Mouse (Mus musculus) left cerebral cortex, postnatal 4 days (tissue): Measurements from ENCODE around the gene Rcan1. TPM values are rescaled to one million over a fixed set of nuclear protein-coding genes. Genes with fewer than 3 reads are reported as not detected.
"Not testable (repeated sequence)": the region's sequence is repeated elsewhere in the genome, so short reads cannot be mapped to it uniquely, and the experiment has no call there.

Experiments used
- DNase-seq: peaks from one replicate; pipeline ENCODE4 v3.0.0-alpha.2; 2022
- intact Hi-C: fragments of 180-260 bp; cut with DNase I; formaldehyde crosslinking; loops from one replicate; pipeline ENCODE4 v1.15.1; 2025
- total RNA-seq, 2 experiments: library from RNA; stranded (reverse); gene quantifications; 2 replicates each; pipeline ENCODE4 v1.2.3; 2021

Gene Rcan1
- total RNA-seq, 2 experiments from 2014 or later, result 48.3 to 50.1 TPM

- intact Hi-C loops, result no loop called here
- DNase-seq, result no peak
These were observed 29.5 kb downstream of the Rcan1 start for GRCm38 (mm10) chr16:92441203-92441602.

GRCm38 (mm10) chr16:92440229-92440628, 30.4 kb downstream of the Rcan1 start:
- intact Hi-C loops, result no loop called here

GRCm38 (mm10) chr16:92439775-92440174, 30.9 kb downstream of the Rcan1 start:
- DNase-seq, result no peak
- intact Hi-C loops, result no loop called here

More at GRCm38 (mm10) chr16:92440229-92440628, 30.4 kb downstream of the Rcan1 start:
- DNase-seq, result no peak

GRCm38 (mm10) chr16:92435431-92435985, 35.2 kb downstream of the Rcan1 start:
- no peak for DNase-seq
- intact Hi-C loops, result no loop called here

- no peak for DNase-seq
- intact Hi-C loops, result no loop called here
These were observed 37.5 kb downstream of the Rcan1 start for GRCm38 (mm10) chr16:92433176-92433575.

- no peak for DNase-seq
- intact Hi-C loops, result no loop called here
These were observed 39.9 kb downstream of the Rcan1 start for GRCm38 (mm10) chr16:92430731-92431130.

GRCm38 (mm10) chr16:92428197-92428950, 42.3 kb downstream of the Rcan1 start:
- DNase-seq, result no peak
- intact Hi-C loops, result no loop called here

GRCm38 (mm10) chr16:92426708-92427107, 44.0 kb downstream of the Rcan1 start:
- no peak for DNase-seq

GRCm38 (mm10) chr16:92425875-92426274, 44.8 kb downstream of the Rcan1 start:
- intact Hi-C loops, result no loop called here
- DNase-seq, result no peak

More at GRCm38 (mm10) chr16:92426708-92427107, 44.0 kb downstream of the Rcan1 start:
- intact Hi-C loops, result no loop called here

GRCm38 (mm10) chr16:92423363-92423762, 47.3 kb downstream of the Rcan1 start:
- no peak for DNase-seq
- intact Hi-C loops, result no loop called here

- intact Hi-C loops, result no loop called here
- no peak for DNase-seq
These were observed 48.0 kb downstream of the Rcan1 start for GRCm38 (mm10) chr16:92422435-92423362.

GRCm38 (mm10) chr16:92421147-92421934, 49.3 kb downstream of the Rcan1 start:
- intact Hi-C loops, result no loop called here
- peak; percentile 35 for DNase-seq

- no peak for DNase-seq
- intact Hi-C loops, result no loop called here
These were observed 50.0 kb downstream of the Rcan1 start for GRCm38 (mm10) chr16:92420641-92421040.

GRCm38 (mm10) chr16:92419099-92419498, 51.6 kb downstream of the Rcan1 start:
- DNase-seq, result no peak
- intact Hi-C loops, result no loop called here

- intact Hi-C loops, result no loop called here
These were observed 53.4 kb downstream of the Rcan1 start for GRCm38 (mm10) chr16:92417267-92417666.

GRCm38 (mm10) chr16:92415702-92416118, 55.0 kb downstream of the Rcan1 start:
- no peak for DNase-seq
- intact Hi-C loops, result no loop called here

More at GRCm38 (mm10) chr16:92417267-92417666, 53.4 kb downstream of the Rcan1 start:
- DNase-seq, result no peak

- not testable (repeated sequence) for DNase-seq
These were observed 55.6 kb downstream of the Rcan1 start for GRCm38 (mm10) chr16:92415038-92415437.

GRCm38 (mm10) chr16:92412888-92413287, 57.8 kb downstream of the Rcan1 start:
- intact Hi-C loops, result no loop called here
- no peak for DNase-seq

More at GRCm38 (mm10) chr16:92415038-92415437, 55.6 kb downstream of the Rcan1 start:
- intact Hi-C loops, result not testable (repeated sequence)

- no peak for DNase-seq
- intact Hi-C loops, result no loop called here
These were observed 58.5 kb downstream of the Rcan1 start for GRCm38 (mm10) chr16:92411981-92412706.

GRCm38 (mm10) chr16:92410344-92410743, 60.3 kb downstream of the Rcan1 start:
- intact Hi-C loops, result no loop called here
- no peak for DNase-seq
